Mouse (Mus musculus) right cerebral cortex, postnatal 25 days (tissue): ENCODE measurements at regions not wholly inside any gene's neighbourhood (a gene's known extent, or its start where the extent isn't known, plus 50 kb on each side); places are given as distances from the start of the nearest gene placed in this dataset.
A peak's percentile ranks its signal among the peaks of the same experiment; 100 is the strongest.

Experiments used
- DNase-seq: peaks from one replicate; pipeline ENCODE4 v3.0.0; 2022

GRCm38 (mm10) chr12:56472856-56473647, 63.7 kb downstream of the Nkx2-1 start:
- DNase-seq: no peak

DNA sequence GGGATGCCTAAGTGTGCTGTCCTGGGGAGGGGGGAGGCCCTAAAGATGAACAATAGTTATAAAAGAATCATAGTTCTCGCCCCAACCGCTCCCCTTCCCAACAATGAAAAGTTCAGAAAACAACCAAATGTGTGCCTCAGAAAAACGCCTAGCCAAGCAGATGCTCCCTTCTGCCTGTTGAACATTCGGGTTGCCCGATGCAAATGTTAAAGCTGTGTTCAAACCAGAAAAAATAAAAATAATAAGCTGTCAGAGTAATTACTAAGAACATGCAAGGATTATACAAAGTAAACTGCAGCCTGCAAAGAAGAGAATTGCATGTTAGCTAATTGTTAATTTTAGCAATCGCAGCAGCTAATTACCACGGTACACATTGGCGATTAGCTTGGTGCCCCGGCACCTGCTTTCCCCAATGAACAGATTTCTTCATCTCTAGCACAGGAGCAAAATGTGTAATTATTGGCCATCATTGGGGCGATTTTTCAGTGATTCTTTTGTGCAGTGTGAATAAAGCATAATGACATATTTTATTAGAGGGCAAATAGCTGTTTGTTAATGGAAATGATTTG, 65.7 kb downstream of the Nkx2-1 start:
- no peak for DNase-seq

DNA sequence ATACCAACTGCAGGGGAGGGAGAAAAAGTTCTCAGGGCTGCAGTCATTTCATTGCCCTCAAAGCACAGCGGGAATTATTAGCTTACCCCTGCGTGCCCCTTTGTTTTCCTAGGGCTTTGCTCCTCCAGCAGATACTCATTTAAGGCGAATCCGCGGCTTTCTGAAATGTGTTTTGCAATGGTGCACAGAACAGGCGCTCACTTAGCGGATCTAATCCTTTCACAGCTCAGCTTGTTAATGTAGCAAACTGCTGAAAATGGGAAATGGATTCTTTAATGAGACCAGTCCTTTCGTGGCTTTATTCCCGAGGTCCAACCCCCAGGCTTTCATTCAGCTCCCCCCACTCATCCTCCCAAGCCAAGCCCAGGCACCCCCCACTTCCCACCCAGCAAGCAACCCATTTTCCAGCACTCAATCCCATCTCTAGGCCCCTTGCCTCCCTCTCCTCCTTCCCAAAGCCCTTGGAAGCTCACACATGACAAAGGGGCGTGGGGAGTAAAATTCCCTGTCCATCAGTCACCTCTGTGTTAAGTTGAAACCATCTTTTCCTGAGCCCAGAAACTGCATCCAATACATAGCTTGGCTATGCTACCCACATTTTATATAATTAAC, 77.1 kb downstream of the Nkx2-1 start:
- DNase-seq: no peak

GRCm38 (mm10) chr12:56458665-56459507, 77.8 kb downstream of the Nkx2-1 start:
- no peak for DNase-seq

- DNase-seq: no peak
Measured at GRCm38 (mm10) chr12:56457951-56458350, 78.8 kb downstream of the Nkx2-1 start.

DNA sequence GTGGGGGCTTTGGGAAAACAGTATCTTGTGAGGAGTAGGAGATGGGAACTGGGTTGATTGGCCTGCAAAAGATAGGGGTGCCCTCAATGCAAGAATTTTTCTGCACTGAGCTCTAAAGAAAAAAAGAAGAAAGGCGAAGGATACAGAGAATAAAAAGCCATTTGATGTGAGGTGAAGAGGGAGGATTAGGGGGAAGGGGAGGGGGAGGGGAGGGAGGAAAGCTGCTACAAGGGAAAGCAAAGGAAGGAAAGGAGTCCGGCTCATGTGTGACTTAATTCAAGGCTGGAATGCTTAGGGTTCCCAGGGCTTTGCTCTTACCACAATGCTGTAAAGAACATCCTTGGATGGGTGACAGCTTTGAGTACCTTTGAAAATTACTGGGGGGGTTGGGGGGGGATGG, 79.4 kb downstream of the Nkx2-1 start:
- DNase-seq: no peak

GRCm38 (mm10) chr12:56450261-56450660, 86.4 kb downstream of the Nkx2-1 start:
- DNase-seq: no peak

DNA sequence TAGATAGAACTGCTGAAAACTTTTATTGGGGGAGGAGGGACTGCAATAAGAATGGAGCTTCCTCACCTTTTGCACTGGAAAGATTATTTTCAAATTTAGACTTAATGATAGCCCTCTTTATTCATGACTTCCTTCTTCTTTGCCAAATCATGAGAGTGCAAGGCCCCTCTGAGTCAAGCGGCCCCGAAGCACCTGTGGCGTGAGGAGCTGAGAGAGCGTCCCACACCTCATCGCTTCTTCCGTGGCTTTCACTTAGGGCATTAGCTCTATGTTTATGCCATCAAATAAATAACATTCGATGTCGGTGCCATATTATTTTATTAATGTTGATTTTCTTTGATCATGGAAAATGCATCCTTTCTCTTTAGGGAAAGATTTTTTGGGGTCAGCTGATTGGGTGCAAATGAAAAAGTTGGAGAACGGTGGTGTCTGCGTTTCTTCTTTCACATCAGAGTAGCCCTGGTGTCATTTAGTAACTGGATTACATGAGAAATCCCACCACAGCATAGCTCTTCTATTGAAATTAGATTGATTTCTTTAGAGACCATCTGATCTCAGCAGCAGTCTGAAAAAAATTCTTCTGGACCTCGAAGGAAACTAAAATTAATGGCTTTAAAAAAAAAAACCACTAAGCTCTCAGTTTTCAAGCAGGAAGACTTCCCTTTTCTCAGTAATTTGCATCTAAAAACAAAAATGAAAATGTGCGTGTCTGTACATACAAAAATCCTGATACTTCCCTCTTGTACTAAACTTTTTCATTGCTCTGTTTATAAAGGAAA, 87.7 kb downstream of the Nkx2-1 start:
- DNase-seq: no peak

DNA sequence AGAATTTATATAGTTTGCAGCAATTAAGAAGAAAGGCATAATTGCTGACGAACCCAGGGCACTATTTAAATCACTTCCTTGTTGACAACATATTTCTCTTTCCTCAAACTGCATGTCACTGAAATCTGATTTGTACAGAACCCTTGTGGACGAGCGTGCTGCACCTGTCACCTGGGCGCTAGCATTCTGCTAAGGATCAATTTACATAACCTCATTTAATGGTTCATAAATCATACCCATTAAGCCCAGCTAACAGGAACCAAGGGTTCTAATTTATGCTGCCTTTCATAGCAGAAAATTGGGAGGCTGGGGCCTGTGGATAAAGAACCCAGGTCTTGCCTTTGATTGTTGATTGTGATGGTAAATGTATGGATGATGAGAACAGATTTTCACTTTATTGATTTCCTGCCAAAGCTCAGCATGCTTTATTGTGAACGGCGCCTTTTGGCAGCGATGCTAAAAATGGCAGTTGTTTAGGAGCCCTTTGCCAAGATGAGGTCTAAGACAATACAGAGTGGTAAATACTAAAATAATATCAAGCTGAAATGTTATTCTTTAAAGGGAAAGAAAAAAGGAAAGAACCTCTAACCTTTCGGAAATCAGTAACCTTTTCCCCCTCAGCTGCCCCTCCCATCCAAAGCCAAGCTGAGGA, 95.4 kb downstream of the Nkx2-1 start:
- DNase-seq: no peak

DNA sequence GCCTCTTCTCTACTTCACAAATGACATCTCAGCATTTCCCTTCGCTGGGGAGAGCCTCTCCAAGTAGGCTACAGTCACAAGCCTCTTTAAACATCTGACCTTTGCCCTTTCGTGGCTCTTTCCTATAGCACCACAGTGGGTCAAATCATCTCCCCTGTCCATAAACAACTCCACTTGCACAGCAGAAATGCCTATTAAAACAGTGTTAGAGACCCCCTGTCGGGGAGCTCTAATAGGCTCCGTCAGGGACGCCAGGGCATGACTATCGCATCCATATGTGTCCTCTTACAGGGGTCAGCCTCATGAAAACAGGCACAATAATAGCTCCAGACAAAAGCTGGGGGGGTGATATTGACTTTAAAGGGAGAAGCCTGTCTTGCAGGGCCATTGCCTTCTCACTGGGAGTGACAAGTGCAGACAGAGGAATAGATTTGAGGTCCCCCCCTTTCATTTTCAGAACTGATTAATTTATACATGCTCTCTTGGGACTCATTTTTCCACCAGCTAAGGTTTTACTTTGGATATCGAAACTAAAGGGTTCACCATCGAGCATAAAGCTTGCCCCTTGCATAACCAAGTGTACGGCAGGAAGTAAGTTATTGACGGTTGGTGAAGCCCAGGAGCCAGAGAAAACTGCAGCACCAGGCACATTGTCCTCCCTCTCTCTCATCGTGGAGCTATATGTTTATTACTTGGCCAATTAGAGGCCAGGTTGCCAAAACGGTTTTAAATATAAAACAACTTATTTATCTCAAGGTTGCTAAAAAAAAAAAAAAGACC, 94.6 kb upstream of the Mbip start:
- no peak for DNase-seq

DNA sequence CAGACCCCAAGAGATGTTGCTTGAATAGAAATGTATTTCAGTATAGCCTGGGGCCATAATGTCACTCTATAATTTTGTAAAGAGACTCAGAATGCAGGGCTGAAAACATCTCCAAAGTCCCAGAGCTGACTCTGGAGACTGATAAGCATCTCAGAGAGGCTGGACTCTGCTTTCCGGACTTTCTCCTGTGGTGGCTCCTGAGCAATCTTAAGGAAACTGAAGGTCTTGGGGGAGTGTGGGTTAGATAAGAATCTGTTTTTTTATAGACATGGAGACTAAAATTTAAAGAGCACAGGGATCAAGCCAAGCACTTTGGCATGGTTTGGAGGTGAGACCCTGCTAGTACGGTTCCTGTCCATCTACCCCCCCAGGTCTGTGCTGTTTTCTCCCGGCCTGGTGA, 92.7 kb upstream of the Mbip start:
- DNase-seq: no peak

DNA sequence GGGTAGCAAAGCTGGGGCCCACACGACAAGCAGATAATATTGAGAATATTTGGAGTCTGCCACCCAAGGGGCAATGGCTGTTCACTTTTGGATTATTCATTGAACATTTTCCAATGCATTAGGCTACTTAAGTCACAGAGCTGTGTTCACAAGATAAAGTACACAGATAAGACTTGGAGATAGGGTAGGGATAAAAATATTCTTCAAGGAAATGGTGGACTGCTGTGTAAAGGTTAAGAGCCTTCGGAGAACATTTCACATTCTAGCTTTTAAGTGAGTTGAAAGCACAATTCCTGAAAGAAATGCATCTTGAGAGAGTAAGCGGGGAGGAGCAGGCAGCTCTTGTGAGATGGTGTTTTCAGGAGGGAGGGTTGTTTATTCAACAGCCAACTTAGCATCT, 92.3 kb upstream of the Mbip start:
- no peak for DNase-seq

- no peak for DNase-seq
Measured at GRCm38 (mm10) chr12:56426681-56427246, 81.1 kb upstream of the Mbip start.

DNA sequence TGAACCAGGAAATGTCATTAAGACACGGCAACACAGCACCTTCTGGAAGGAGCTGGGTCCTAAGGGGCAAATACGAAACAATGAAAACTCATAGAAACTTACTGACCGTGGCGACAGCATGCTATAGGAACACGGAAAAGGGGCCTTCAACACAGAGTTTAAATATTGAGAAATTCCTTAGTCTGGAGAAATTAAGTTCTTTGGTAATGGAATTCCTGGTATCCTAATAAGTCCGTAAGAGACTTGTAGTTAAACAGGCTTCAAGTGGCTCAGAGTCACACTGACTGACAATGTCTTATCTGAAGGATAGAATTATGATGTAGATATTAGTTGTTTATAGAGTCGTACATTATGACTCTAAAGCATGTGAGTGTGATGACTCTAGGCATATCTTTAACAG, 70.4 kb upstream of the Mbip start:
- DNase-seq: no peak

DNA sequence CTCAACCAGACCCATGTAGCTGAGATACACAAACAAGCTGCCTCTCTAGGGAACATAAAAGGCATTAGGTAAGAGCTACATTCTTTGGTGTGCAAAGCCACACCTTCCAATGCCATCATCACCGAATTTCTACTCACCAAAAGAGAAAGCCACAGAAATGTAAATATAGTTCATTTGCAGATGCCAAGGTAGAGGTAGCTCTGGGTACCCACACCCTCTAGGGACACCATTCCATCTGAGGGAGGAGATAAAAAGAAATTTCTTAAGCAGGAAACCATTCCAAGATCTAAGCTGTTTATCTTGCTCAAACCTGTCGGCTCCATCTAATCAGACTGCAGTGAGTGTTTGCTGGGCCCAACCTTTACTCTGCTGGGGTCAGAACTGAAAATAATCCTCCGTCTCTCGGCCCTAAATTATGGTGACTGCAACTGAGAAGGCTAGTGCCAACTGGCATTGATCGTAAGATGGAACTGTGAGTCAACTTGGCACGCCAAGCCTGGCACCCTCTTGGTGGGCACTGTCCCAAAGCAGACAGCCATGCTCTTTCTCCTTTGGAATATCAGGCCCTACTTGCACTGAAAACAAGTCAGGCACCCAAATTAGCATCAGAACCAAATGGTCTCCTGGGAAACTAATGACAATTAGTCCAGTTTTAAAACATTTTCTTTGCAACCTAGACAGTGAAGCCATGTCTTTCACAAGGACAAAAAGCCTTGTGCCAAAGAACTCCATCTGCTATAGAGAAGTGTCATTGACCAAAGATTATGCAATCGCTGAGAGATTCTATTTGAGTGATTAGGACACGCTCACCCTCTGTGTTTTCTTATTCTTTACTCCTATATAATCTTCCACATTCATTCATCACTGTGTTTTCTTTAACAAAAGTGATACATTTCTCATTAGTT, 69.4 kb upstream of the Mbip start:
- DNase-seq: peak; percentile 8

GRCm38 (mm10) chr12:56405658-56406057, 60.0 kb upstream of the Mbip start:
- DNase-seq: no peak

- DNase-seq: peak; percentile 23
Measured at GRCm38 (mm10) chr12:56404833-56405232, 59.1 kb upstream of the Mbip start.

GRCm38 (mm10) chr12:56404262-56404661, 58.6 kb upstream of the Mbip start:
- no peak for DNase-seq

- DNase-seq: no peak
Measured at GRCm38 (mm10) chr12:56403626-56404025, 57.9 kb upstream of the Mbip start.

GRCm38 (mm10) chr12:56402844-56403243, 57.1 kb upstream of the Mbip start:
- DNase-seq: no peak
